Mouse (Mus musculus): Measurements from ENCODE around the gene Aspg.

GRCm38 (mm10) chr12:112154476-112154875 lies 48.0 kb downstream of the Aspg start:
- TF ChIP-seq CTCF (IDR thresholded peaks at IDR 0.05; ENCODE audit: borderline replicate concordance, insufficient read depth, low read depth, low read length) (no peak), POLR2A (IDR thresholded peaks at IDR 0.05; ENCODE audit: borderline replicate concordance, insufficient read depth, low read length) (no peak)
